Mouse (Mus musculus): ENCODE results near the gene Lctl. TPM values are rescaled to one million over a fixed set of nuclear protein-coding genes. Genes with fewer than 3 reads are reported as not detected.

The Lctl gene
- total RNA-seq (2015; ENCODE audit: low replicate concordance) (not detected in 2 replicates), total RNA-seq (2017; ENCODE audit: low replicate concordance) (not detected in 2 replicates)

GRCm38 (mm10) chr9:64116876-64117275 lies at the start of gene Lctl:
Gene Lctl (plus strand): TSS chr9:64117147.
- no peak for ATAC-seq (replicated peaks; ENCODE audit: low FRiP score, poor library complexity, severe bottlenecking)

GRCm38 (mm10) chr9:64067787-64068186 lies 49.2 kb upstream of the Lctl start:
- ATAC-seq (replicated peaks; ENCODE audit: low FRiP score, poor library complexity, severe bottlenecking) = no peak

- no peak for ATAC-seq (replicated peaks; ENCODE audit: low FRiP score, poor library complexity, severe bottlenecking)
Observed at GRCm38 (mm10) chr9:64068571-64068970, 48.4 kb upstream of the Lctl start.

- no peak for ATAC-seq (replicated peaks; ENCODE audit: low FRiP score, poor library complexity, severe bottlenecking)
Observed at GRCm38 (mm10) chr9:64069131-64069530, 47.8 kb upstream of the Lctl start.

GRCm38 (mm10) chr9:64070674-64071073 lies 46.3 kb upstream of the Lctl start:
- 0 out of 2 replicates have a peak, but pooled peaks have one; percentile 23 for ATAC-seq (replicated peaks; ENCODE audit: low FRiP score, poor library complexity, severe bottlenecking)

GRCm38 (mm10) chr9:64074831-64075230 lies 42.1 kb upstream of the Lctl start:
- ATAC-seq (replicated peaks; ENCODE audit: low FRiP score, poor library complexity, severe bottlenecking) = no peak

- ATAC-seq (replicated peaks; ENCODE audit: low FRiP score, poor library complexity, severe bottlenecking) = peak; percentile 41; the same call in 1 of the 2 replicates
Observed at GRCm38 (mm10) chr9:64076412-64076811, 40.5 kb upstream of the Lctl start.

GRCm38 (mm10) chr9:64078386-64078792 lies 38.6 kb upstream of the Lctl start:
- ATAC-seq (replicated peaks; ENCODE audit: low FRiP score, poor library complexity, severe bottlenecking) = no peak

- no peak for ATAC-seq (replicated peaks; ENCODE audit: low FRiP score, poor library complexity, severe bottlenecking)
Observed at GRCm38 (mm10) chr9:64079922-64080321, 37.0 kb upstream of the Lctl start.

GRCm38 (mm10) chr9:64084231-64084630 lies 32.7 kb upstream of the Lctl start:
- no peak for ATAC-seq (replicated peaks; ENCODE audit: low FRiP score, poor library complexity, severe bottlenecking)

GRCm38 (mm10) chr9:64084661-64085399 lies 32.1 kb upstream of the Lctl start:
- peak; percentile 86 for ATAC-seq (replicated peaks; ENCODE audit: low FRiP score, poor library complexity, severe bottlenecking)

- no peak for ATAC-seq (replicated peaks; ENCODE audit: low FRiP score, poor library complexity, severe bottlenecking)
Observed at GRCm38 (mm10) chr9:64085976-64086375, 31.0 kb upstream of the Lctl start.

- ATAC-seq (replicated peaks; ENCODE audit: low FRiP score, poor library complexity, severe bottlenecking) = no peak
Observed at GRCm38 (mm10) chr9:64086543-64086942, 30.4 kb upstream of the Lctl start.

GRCm38 (mm10) chr9:64087461-64088235 lies 29.3 kb upstream of the Lctl start:
- ATAC-seq (replicated peaks; ENCODE audit: low FRiP score, poor library complexity, severe bottlenecking) = peak; percentile 57; the same call in 1 of the 2 replicates

- no peak for ATAC-seq (replicated peaks; ENCODE audit: low FRiP score, poor library complexity, severe bottlenecking)
Observed at GRCm38 (mm10) chr9:64088346-64088745, 28.6 kb upstream of the Lctl start.

- no peak for ATAC-seq (replicated peaks; ENCODE audit: low FRiP score, poor library complexity, severe bottlenecking)
Observed at GRCm38 (mm10) chr9:64089004-64089403, 27.9 kb upstream of the Lctl start.

- no peak for ATAC-seq (replicated peaks; ENCODE audit: low FRiP score, poor library complexity, severe bottlenecking)
Observed at GRCm38 (mm10) chr9:64094083-64094482, 22.9 kb upstream of the Lctl start.

GRCm38 (mm10) chr9:64098282-64098681 lies 18.7 kb upstream of the Lctl start:
- no peak for ATAC-seq (replicated peaks; ENCODE audit: low FRiP score, poor library complexity, severe bottlenecking)

- ATAC-seq (replicated peaks; ENCODE audit: low FRiP score, poor library complexity, severe bottlenecking) = peak; percentile 79
Observed at GRCm38 (mm10) chr9:64100442-64100841, 16.5 kb upstream of the Lctl start.

- no peak for ATAC-seq (replicated peaks; ENCODE audit: low FRiP score, poor library complexity, severe bottlenecking)
Observed at GRCm38 (mm10) chr9:64105301-64105700, 11.6 kb upstream of the Lctl start.

- ATAC-seq (replicated peaks; ENCODE audit: low FRiP score, poor library complexity, severe bottlenecking) = no peak
Observed at GRCm38 (mm10) chr9:64110502-64110901, 6.4 kb upstream of the Lctl start.

Measured in erythroblast, adult 5-6 weeks (primary cell).